Mouse (Mus musculus): ENCODE measurements around the gene Hoxd9.

DNA sequence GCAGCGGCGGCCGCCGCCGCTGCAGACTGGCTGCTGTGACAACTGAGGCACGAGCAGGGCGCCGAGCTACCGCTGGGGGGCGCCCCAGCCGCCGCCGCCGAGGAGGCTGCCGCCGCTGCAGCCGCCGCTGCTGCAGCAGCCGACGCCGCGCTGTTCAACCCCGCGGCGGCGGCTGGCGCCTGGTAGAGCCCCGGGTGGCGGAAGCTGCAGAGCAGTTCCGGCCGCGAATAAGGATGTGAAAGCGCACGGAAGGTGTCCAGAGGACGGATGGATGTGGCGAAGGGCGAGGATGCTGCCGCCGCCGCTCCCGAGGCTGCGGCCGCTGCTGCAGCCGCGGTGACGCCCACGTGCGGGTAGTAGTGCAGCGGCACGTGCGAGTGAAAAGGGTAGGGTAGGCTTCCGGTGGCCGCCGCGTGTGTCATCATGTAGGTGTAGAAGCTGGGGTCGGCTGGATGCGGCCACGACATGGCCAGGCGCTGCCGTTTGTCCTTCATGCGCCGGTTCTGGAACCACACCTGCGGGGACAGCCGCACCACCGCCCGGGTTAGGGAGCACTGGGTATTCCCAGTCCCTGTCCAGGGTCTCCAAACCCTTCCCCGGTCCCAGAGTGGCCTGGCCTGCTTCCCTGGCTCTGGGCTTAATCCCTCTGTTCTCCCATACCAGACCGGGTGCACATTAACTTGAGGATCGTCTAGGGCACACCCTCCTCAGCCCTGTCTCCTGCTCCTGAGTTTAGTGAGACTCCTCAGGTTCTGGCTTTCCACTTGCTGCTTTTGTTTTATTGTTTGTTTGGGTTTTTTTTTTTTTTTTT, 41.5 kb upstream of the Hoxd9 start:
- TF ChIP-seq EP300 (IDR thresholded peaks at IDR 0.05; ENCODE audit: low read depth) (no peak), CTCF (IDR thresholded peaks at IDR 0.05; ENCODE audit: low read depth) (no peak)

All from heart, postnatal 0 days (tissue).